Mouse (Mus musculus) liver, embryonic 16.5 days (tissue): ENCODE results near the gene Ddx54. TPM values are rescaled to one million over a fixed set of nuclear protein-coding genes. Genes with fewer than 3 reads are reported as not detected.
A peak's percentile ranks its signal among the peaks of the same experiment; 100 is the strongest.

Source experiments
- ATAC-seq: fragments of 200-750 bp; cut with Nextera tagmentation; 2 replicates; pipeline ENCODE4 v1.8.0; 2017; ENCODE audit warnings: low read depth, mild to moderate bottlenecking, moderate number of reproducible peaks, moderate library complexity
- H3K27ac ChIP-seq: fragments of 300-500 bp; sonication (generic); 2 replicates; pipeline ENCODE4 v1.5.1; 2014; ENCODE audit warnings: mild to moderate bottlenecking, low read length
- H3K27me3 ChIP-seq: fragments of 300-500 bp; sonication (generic); 2 replicates; pipeline ENCODE4 v1.6.1; 2014; ENCODE audit warnings: low read depth, low read length, mixed read lengths; ENCODE audit not compliant: control insufficient read depth, insufficient read depth
- H3K36me3 ChIP-seq: fragments of 300-500 bp; sonication (generic); 2 replicates; pipeline ENCODE4 v1.6.1; 2014; ENCODE audit warnings: mild to moderate bottlenecking; ENCODE audit not compliant: control insufficient read depth, insufficient read depth
- H3K4me1 ChIP-seq: fragments of 300-500 bp; sonication (generic); 2 replicates; pipeline ENCODE4 v1.6.1; 2014; ENCODE audit warnings: low read depth, low read length, mixed read lengths; ENCODE audit not compliant: control insufficient read depth
- H3K4me2 ChIP-seq: fragments of 300-500 bp; sonication (generic); 2 replicates; pipeline ENCODE4 v1.6.1; 2014; ENCODE audit warnings: low read depth, low read length, mixed read lengths
- H3K4me3 ChIP-seq: fragments of 300-500 bp; sonication (generic); 2 replicates; pipeline ENCODE4 v1.5.1; 2014; ENCODE audit warnings: low read depth, mild to moderate bottlenecking, low read length
- H3K9ac ChIP-seq: fragments of 300-500 bp; sonication (generic); 2 replicates; pipeline ENCODE4 v1.6.1; 2014; ENCODE audit warnings: low read depth, low read length
- H3K9me3 ChIP-seq: fragments of 300-500 bp; sonication (generic); replicated peaks from 2 replicates; pipeline ENCODE4 v1.6.1; 2016; ENCODE audit warnings: low read length; ENCODE audit not compliant: control insufficient read depth
- WGBS: fragments of 180-500 bp; shearing (Covaris S2); extraction: QIAGEN DNeasy Blood & Tissue Kit; methylation state at CpG from one replicate; pipeline ENCODE4 v1.1.7; 2014; ENCODE audit not compliant: insufficient replicate concordance; 5-methylcytosine and 5-hydroxymethylcytosine counted together
- polyA plus RNA-seq: library from polyadenylated mRNA; unstranded; fragments of >200 nt; fragmentation: Nextera tagmentation; extraction: Ambion mirVana; gene quantifications from 2 replicates; pipeline ENCODE4 v1.2.1, GENCODE M21; 2015

The Ddx54 gene
- polyA plus RNA-seq, 1 experiment from 2014 or later: 16.1 TPM

DNA sequence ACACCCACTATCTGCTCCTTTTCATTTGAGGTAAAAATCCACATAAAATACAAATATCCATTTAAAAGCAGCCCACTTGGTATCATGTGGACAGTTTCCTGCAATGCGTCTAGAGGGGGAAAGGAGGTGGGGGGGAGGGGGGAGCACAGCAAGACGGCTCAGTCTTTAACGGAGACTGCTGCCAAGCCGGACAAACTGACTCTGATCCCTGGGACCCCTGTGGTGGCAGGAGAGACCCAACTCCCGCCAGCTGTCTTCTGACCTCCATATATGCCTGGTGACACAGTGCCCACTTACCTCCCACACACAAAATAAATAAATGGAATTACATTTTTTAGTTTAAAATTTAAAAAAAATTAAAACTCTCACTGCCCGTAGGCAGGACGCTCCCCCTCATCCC lies 9.0 kb upstream of the Ddx54 start:
- 82% methylated on average over 7 of the region's 7 CpGs for WGBS
- no peaks in the 10 kb centered on the region for H3K9me3 ChIP-seq
- H3K27me3 ChIP-seq: no peaks in the 10 kb centered on the region
- no peak overlapping the region for H3K4me3 ChIP-seq
- peaks cover 33% of the 10 kb centered on the region for H3K4me1 ChIP-seq
- no peaks in the 10 kb centered on the region for H3K36me3 ChIP-seq
- no peak overlapping the region for H3K4me2 ChIP-seq
- no peak overlapping the region for H3K27ac ChIP-seq
- ATAC-seq: no peak
- no peak overlapping the region for H3K9ac ChIP-seq

DNA sequence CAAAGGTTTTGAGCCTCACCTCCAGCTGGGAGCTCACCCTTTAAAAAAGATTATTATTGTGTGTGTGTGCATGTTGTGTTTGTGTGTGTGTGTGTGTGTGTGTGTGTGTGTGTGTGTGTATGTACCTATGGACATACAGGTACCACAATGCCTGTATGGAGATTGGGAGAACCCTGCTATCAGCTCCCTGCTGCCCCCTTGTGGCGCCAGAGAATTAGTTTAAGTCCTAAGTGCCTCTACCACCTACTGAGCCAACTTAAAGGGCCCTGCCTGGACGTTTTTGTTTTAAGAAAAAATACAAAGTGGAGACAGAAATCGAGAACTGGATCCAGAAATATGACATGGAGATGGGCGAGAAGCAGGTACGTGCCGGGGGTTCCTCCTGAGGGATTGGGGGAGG lies 7.7 kb upstream of the Ddx54 start:
- no peaks in the 10 kb centered on the region for H3K36me3 ChIP-seq
- WGBS: 2% methylated on average over 6 of the region's 6 CpGs
- H3K27me3 ChIP-seq: no peaks in the 10 kb centered on the region
- peak; percentile 41 for ATAC-seq
- H3K9me3 ChIP-seq: no peaks in the 10 kb centered on the region
- peak overlapping the region; percentile 61 for H3K4me2 ChIP-seq
- no peak overlapping the region for H3K27ac ChIP-seq
- H3K4me3 ChIP-seq: peak overlapping the region; percentile 35
- H3K9ac ChIP-seq: peak overlapping the region; percentile 23; the same call in 1 of the 2 replicates
- H3K4me1 ChIP-seq: peaks cover 20% of the 10 kb centered on the region

GRCm38 (mm10) chr5:120605241-120605661 lies 7.3 kb upstream of the Ddx54 start:
- WGBS: 4% methylated on average over 10 of the region's 10 CpGs
- Histone ChIP-seq H3K9ac (peak overlapping the region; percentile 23; the same call in 1 of the 2 replicates), H3K36me3 (no peaks in the 10 kb centered on the region), H3K4me1 (peaks cover 16% of the 10 kb centered on the region), H3K27ac (no peak overlapping the region; the same call in 1 of the 2 replicates), H3K4me2 (peak overlapping the region; percentile 61), H3K27me3 (no peaks in the 10 kb centered on the region), H3K9me3 (no peaks in the 10 kb centered on the region), H3K4me3 (peak overlapping the region; percentile 35)
- ATAC-seq: 0 out of 2 replicates have a peak, but pooled peaks have one; percentile 9

DNA sequence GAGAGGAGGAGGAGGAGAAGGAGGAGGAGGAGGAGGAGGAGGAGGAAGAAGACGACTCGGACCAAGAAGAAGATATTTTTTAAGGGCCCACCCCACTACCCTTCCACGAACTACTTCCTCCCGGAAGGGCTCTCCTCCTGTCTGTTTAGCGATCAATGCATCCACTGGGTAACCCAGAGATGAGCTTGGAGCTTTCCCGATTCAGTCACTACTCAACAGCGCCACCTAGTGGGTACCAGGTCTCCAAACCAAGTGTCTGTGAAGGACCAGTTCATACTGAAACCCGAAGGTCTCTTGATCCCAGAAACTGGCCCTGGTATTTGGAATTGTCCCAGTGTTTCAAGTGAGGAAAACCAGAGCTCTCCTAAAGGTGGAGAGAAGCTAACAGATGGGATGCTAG lies 6.9 kb upstream of the Ddx54 start:
- under 1% methylated on average over 8 of the region's 8 CpGs for WGBS
- no peak overlapping the region; the same call in 1 of the 2 replicates for H3K9ac ChIP-seq
- H3K27me3 ChIP-seq: no peaks in the 10 kb centered on the region
- no peak overlapping the region for H3K27ac ChIP-seq
- H3K4me2 ChIP-seq: peak overlapping the region; percentile 61
- H3K36me3 ChIP-seq: no peaks in the 10 kb centered on the region
- peak; percentile 71 for ATAC-seq
- no peaks in the 10 kb centered on the region for H3K9me3 ChIP-seq
- H3K4me3 ChIP-seq: peak overlapping the region; percentile 35
- peaks cover 11% of the 10 kb centered on the region for H3K4me1 ChIP-seq

DNA sequence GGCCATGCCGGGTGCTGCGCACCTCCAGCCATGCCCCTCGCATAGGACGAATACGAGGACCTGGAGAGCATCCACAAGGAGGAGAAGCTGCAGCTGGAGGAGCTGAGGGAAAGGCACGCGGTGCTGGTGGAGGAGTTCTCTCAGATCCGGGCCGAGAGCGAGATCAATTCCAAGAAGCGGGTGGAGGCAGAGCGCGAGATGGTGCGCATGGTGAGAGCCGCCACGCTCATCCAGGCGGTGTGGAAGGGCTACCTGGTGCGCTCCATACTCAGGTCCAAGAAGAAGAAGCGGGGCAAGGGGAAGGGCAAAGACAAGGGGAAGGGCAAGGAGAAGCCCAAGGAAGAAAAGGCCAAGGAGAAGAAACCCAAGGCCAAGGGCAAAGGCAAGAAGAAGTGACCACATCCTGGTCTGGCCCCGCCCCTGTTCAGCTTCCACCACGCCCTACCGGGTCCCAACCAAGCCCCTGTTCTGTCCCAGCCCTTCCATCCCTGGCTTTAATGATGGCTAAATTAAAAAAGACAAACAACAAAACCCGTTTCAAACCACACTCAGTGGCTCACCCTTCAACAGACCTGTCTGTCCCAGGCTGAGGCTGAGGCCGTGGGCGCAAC lies 5.8 kb upstream of the Ddx54 start:
- no peaks in the 10 kb centered on the region for H3K36me3 ChIP-seq
- H3K4me3 ChIP-seq: no peak overlapping the region
- ATAC-seq: no peak
- no peaks in the 10 kb centered on the region for H3K27me3 ChIP-seq
- H3K4me2 ChIP-seq: no peak overlapping the region
- peaks cover 14% of the 10 kb centered on the region for H3K4me1 ChIP-seq
- no peaks in the 10 kb centered on the region for H3K9me3 ChIP-seq
- 67% methylated on average over 25 of the region's 25 CpGs for WGBS
- no peak overlapping the region for H3K9ac ChIP-seq
- no peak overlapping the region for H3K27ac ChIP-seq

- no peak for ATAC-seq
- Histone ChIP-seq H3K36me3 (no peaks in the 10 kb centered on the region), H3K9me3 (no peaks in the 10 kb centered on the region), H3K4me3 (no peak overlapping the region), H3K4me2 (no peak overlapping the region), H3K4me1 (peaks cover 19% of the 10 kb centered on the region), H3K27me3 (no peaks in the 10 kb centered on the region), H3K9ac (no peak overlapping the region), H3K27ac (no peak overlapping the region)
- 76% methylated on average over 3 of the region's 3 CpGs for WGBS
Observed at GRCm38 (mm10) chr5:120607335-120607734, 5.2 kb upstream of the Ddx54 start.

DNA sequence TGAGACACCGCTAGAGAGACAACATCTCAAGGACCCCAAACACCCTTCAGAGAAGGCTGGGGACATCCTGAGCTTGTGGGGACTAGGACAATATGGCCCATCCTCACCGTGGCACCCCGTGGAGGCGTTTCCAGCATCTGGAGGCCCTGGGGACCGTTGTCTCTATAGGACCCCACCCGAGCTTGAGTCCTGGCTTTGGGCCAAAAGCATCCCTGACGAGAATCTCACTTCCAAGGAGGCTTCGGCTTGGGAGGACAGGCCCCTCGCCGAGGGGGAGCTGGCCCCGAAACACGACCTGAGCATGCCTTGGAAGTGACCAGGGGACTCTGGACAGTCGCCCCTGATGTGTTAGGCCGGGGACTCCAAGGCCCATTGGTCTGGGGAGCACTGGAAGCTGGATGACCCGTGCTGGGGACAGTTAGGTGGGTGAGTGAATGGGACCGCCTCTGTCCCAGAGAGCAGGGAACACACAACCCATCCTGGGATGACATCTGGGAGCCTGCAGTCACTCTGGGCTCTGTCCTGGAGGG lies 3.2 kb upstream of the Ddx54 start:
- Histone ChIP-seq H3K4me3 (no peak overlapping the region), H3K9me3 (no peaks in the 10 kb centered on the region), H3K9ac (no peak overlapping the region), H3K27ac (no peak overlapping the region), H3K4me1 (peaks cover 27% of the 10 kb centered on the region), H3K4me2 (no peak overlapping the region), H3K27me3 (no peaks in the 10 kb centered on the region), H3K36me3 (no peaks in the 10 kb centered on the region)
- 77% methylated on average over 16 of the region's 16 CpGs for WGBS
- ATAC-seq: no peak

DNA sequence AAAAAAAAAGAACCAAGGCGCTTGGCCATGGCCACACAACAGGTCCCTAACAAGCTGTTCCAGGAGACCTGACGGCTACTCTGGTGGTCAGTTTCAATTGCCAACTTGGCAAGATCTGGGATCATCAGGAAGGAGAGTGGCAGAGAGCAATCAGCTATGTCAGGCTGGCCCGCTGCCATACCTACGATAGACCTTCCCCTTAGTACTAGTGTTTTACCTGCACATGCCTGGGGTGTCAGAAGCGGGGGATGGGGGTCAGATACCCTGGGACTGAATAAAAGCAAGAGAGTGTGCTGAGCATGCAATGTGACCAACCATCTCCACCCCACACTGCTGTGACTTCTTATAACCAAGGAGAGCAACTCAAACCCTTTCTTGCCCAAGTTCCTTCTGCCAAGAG lies 1.6 kb upstream of the Ddx54 start:
- H3K9ac ChIP-seq: no peak overlapping the region; the same call in 1 of the 2 replicates
- no peak overlapping the region for H3K4me3 ChIP-seq
- peaks cover 2% of the 10 kb centered on the region; the same call in 1 of the 2 replicates for H3K9me3 ChIP-seq
- WGBS: 87% methylated on average over 5 of the region's 5 CpGs
- no peaks in the 10 kb centered on the region for H3K27me3 ChIP-seq
- ATAC-seq: no peak
- peak overlapping the region; percentile 98 for H3K4me2 ChIP-seq
- H3K27ac ChIP-seq: no peak overlapping the region
- peaks cover 3% of the 10 kb centered on the region; the same call in 1 of the 2 replicates for H3K36me3 ChIP-seq
- H3K4me1 ChIP-seq: peaks cover 21% of the 10 kb centered on the region

- Histone ChIP-seq H3K4me3 (peak overlapping the region; percentile 90), H3K27me3 (no peaks in the 10 kb centered on the region), H3K36me3 (peaks cover 5% of the 10 kb centered on the region; the same call in 1 of the 2 replicates), H3K9ac (peak overlapping the region; percentile 68; the same call in 1 of the 2 replicates), H3K27ac (no peak overlapping the region), H3K9me3 (peaks cover 2% of the 10 kb centered on the region; the same call in 1 of the 2 replicates), H3K4me2 (peak overlapping the region; percentile 98), H3K4me1 (peaks cover 21% of the 10 kb centered on the region)
- no peak for ATAC-seq
- 52% methylated on average over 8 of the region's 8 CpGs for WGBS
Observed at GRCm38 (mm10) chr5:120611416-120611815, 1.1 kb upstream of the Ddx54 start.
